ENCODE assay signal across 8 mouse cellular contexts in the genomic region with DNA sequence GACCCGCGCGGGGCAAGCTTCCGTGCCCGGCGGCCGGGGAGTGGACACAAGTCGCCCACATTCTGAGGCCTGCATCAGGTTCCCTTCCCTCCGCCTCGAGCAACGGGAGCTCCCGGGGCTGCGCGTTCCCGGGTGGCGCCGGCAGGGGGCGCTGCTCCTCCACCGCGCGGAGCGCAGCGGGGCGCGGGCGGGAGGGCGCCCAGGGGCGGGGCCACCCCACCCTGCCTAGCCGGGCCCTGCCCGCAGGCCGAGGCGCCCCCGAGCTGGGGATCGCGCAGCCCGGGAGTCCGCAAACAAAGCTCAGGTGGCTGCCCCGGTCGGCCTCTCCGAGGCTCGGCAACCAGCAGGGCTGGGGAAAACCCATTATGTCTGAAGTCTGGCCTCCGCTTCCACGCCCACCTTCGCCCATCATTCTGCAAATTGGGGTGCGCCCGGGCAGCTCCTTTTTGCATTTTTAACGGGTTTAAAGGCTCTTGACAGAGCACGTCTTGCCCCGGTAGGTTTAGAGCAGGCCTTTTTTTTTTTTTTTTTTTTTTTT. TPM values are rescaled to one million over a fixed set of nuclear protein-coding genes. Genes with fewer than 3 reads are reported as not detected.
DNase-seq lines count a peak whose midpoint lies in the region; ATAC-seq lines count a peak whose summit lies in the region.

No protein-coding gene starts in this region.

- peak overlapping the region; percentile 99 for H3K27ac ChIP-seq in intestine, embryonic 14.5 days (ENCODE audit: low read depth)

- peak overlapping the region; percentile 100 for H3K9ac ChIP-seq in intestine, embryonic 14.5 days (ENCODE audit: low read length)

- H3K36me3 ChIP-seq in intestine, embryonic 14.5 days (ENCODE audit: control insufficient read depth, insufficient read depth, low read length), result peaks cover 34% of the 10 kb centered on the region

- DNase-seq in adrenal gland, adult (ENCODE audit: inconsistent age in 2 of 2, low spot score in 1 of 2), result peak; percentile 94 to 98
- DNase-seq in embryo, embryonic 10 days (ENCODE audit: low spot score), result peak; percentile 83
- DNase-seq in gastrocnemius, postnatal 14 days, result peak; percentile 92
- DNase-seq in intestine, embryonic 14.5 days (ENCODE audit: low spot score), result peak; percentile 96
- peak; percentile 83 to 92 for DNase-seq in left cerebral cortex, postnatal 10 days (ENCODE audit: extremely low spot score in 1 of 2, low spot score in 2 of 2)
- peak; percentile 90 to 93 for DNase-seq in right cerebral cortex, postnatal 10 days (ENCODE audit: low spot score in 2 of 2)
- DNase-seq in urinary bladder, postnatal 14 days (ENCODE audit: low spot score), result peak; percentile 93

- peak; percentile 76 for ATAC-seq in intestine, embryonic 14.5 days (replicated peaks; ENCODE audit: low FRiP score, low TSS enrichment, low read depth)
- ATAC-seq in megakaryocyte progenitor cell, adult 5-6 weeks (replicated peaks; ENCODE audit: poor library complexity), result peak; percentile 57

- H3K9me3 ChIP-seq in intestine, embryonic 14.5 days (ENCODE audit: control insufficient read depth, low read length), result no peaks in the 10 kb centered on the region

- intact Hi-C loops in gastrocnemius, postnatal 14 days (cut with DNase I; ENCODE audit: low total_unique reads), result no loop called here
- intact Hi-C loops in left cerebral cortex, postnatal 10 days (cut with DNase I), result loop anchor here (2.0 to 10.0 kb wide), 10 partner anchors 65 to 1898 kb away; no protein-coding TSS in a partner anchor

- no peaks in the 10 kb centered on the region for H3K27me3 ChIP-seq in intestine, embryonic 14.5 days (replicated peaks; ENCODE audit: control insufficient read depth, insufficient read depth, low read length)

- peaks cover 9% of the 10 kb centered on the region; the same call in 1 of the 2 replicates for H3K4me1 ChIP-seq in intestine, embryonic 14.5 days (replicated peaks; ENCODE audit: control insufficient read depth, insufficient read depth, low read length)

- WGBS in intestine, embryonic 14.5 days, result under 1% methylated on average over 47 of the region's 49 CpGs

- H3K4me2 ChIP-seq in intestine, embryonic 14.5 days (ENCODE audit: low read length), result peak overlapping the region; percentile 91

- peak overlapping the region; percentile 100 for H3K4me3 ChIP-seq in intestine, embryonic 14.5 days (ENCODE audit: low read depth, low read length)

RNA-seq across cellular contexts. Expression of a gene that starts 1.7 kb away (rescaled TPM):
- total RNA-seq in gastrocnemius, postnatal 14 days (2021), result 100 to 1,000 TPM in 1 of 2 experiments, 10 to 100 TPM in 1; 70.3 to 104 TPM
- 120 and 127 TPM in 2 replicates for polyA plus RNA-seq in intestine, embryonic 14.5 days (2014; fragmentation: Nextera tagmentation; extraction: Ambion mirVana)
- 100 to 1,000 TPM; 342 to 346 TPM for total RNA-seq in left cerebral cortex, postnatal 10 days (2021)
- total RNA-seq in megakaryocyte progenitor cell, adult 5-6 weeks (2015), result 6.9 and 7.6 TPM in 2 replicates
- 6.7 and 9.1 TPM in 2 replicates for total RNA-seq in megakaryocyte progenitor cell, adult 5-6 weeks (2017)

Comparison
In these comparisons a context has a peak if more than half of its experiments do, and no peak if none do; other contexts are left out.
1. Peak in every context shown above with its lines: DNase-seq, ATAC-seq, H3K4me3 ChIP-seq and H3K27ac ChIP-seq.
2. RNA of a gene that starts 1.7 kb away (total RNA-seq): 342 to 346 TPM in left cerebral cortex, postnatal 10 days and 70.3 to 104 TPM in gastrocnemius, postnatal 14 days; 6.7 to 9.1 TPM in megakaryocyte progenitor cell, adult 5-6 weeks; every median in the first group is over 4 times any median in the second.